Mouse (Mus musculus): ENCODE data around the gene Kdelc2. TPM values are rescaled to one million over a fixed set of nuclear protein-coding genes. Genes with fewer than 3 reads are reported as not detected.

Gene Kdelc2
- polyA plus RNA-seq, 1 experiment from 2014 or later: 10.4 TPM

DNA sequence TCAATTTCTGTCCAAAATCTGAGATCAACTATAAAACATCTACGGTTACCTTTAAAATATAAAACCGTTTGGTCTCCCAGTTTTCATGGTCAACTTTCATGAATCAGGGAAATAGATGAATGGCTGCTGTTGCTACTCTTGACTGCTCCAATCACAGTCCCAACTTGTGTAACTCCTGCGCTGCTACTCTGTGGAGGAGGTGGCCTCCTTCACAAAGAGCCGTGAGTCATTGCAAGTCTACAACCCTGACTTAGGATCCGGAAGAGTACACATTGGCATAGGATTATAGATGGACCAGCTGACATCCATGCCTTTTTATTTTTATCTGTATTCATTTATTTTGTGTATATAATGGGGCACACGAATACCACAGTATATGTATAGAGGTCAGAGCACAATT, 31.9 kb upstream of the Kdelc2 start:
- no peaks in the 10 kb centered on the region for H3K4me1 ChIP-seq
- no peaks in the 10 kb centered on the region for H3K36me3 ChIP-seq
- H3K9me3 ChIP-seq: 0 out of 2 replicates have a peak, but pooled peaks cover 4% of the 10 kb centered on the region
- H3K27me3 ChIP-seq: no peaks in the 10 kb centered on the region
- no peak overlapping the region for H3K9ac ChIP-seq (replicated peaks)
- H3K4me2 ChIP-seq (replicated peaks): no peak overlapping the region
- no peak overlapping the region for H3K27ac ChIP-seq (replicated peaks)
- ATAC-seq (ENCODE audit: low FRiP score, low read depth): no peak
- H3K4me3 ChIP-seq: no peak overlapping the region
- 91% methylated on average over 6 of the region's 6 CpGs for WGBS

DNA sequence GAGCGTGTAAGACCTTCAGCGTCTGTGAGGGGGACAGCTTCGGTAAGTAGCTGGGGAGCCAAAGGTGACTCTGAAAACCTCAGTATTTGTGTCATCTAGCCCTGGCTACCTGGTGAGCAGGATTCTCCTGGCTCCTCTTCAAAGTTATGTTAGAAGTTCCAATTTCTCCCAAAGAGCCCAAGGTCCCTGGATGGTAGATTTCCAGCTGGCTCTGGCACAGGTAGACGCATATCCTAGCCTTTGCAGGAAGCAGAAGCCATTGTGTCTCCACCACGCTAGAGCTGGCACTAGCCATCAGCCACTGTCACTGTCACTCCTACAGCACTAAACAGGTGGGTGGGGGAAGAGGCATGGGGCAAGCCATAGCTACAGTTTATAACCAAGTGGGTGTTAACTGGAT, 30.7 kb upstream of the Kdelc2 start:
- Histone ChIP-seq H3K4me3 (no peak overlapping the region), H3K36me3 (no peaks in the 10 kb centered on the region), H3K9ac (replicated peaks) (no peak overlapping the region), H3K9me3 (0 out of 2 replicates have a peak, but pooled peaks cover 4% of the 10 kb centered on the region), H3K27ac (replicated peaks) (no peak overlapping the region), H3K4me1 (no peaks in the 10 kb centered on the region), H3K27me3 (no peaks in the 10 kb centered on the region), H3K4me2 (replicated peaks) (no peak overlapping the region)
- 94% methylated on average over 5 of the region's 5 CpGs for WGBS
- ATAC-seq (ENCODE audit: low FRiP score, low read depth): no peak

DNA sequence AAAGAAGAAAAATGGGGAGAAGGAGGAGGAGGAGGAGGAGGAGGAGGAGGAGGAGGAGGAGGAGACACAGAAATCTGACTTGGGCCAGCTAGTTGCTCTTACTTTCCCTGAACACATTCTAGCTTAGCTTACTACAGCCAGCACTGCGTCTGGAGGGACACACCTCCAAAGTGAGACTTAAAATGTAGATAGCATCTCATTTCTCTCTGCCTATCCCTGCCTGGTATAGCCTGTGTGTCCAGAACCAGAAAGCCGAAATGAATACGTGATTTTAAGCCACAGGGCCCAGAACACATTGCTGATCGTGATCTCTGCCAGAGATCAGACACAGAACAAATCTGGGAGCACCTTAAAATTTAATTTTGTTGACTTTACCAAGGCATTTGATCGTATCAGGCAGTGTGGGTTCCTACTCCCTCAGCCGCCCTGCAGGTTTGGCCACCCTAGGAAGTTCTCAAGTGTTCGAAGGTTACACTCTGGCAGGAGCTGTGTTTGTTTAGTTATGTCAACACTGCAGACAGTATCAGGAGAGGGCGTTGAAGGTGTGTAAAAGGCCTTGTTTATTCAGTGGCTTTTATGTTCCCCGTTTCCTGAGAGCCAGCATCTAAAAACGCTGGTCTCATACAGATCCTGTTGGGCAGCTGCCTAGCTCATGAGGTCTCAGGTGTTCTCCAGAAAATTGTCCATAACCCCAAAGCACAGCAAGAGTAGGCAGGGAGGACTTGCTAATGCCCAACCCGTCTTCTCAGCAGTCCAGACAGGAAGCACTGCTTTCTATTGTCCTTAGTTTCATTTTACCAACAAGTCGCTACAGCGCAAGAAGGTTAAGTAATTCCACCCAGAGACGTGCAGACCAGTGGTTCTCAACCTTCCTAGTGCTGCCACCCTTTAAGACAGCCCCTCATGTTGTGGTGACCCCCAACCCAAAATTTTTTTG, 27.3 kb upstream of the Kdelc2 start:
- Histone ChIP-seq H3K4me1 (no peaks in the 10 kb centered on the region), H3K4me2 (replicated peaks) (no peak overlapping the region), H3K27ac (replicated peaks) (no peak overlapping the region), H3K27me3 (no peaks in the 10 kb centered on the region), H3K9me3 (no peaks in the 10 kb centered on the region), H3K4me3 (no peak overlapping the region), H3K36me3 (no peaks in the 10 kb centered on the region), H3K9ac (replicated peaks) (no peak overlapping the region)
- WGBS: 73% methylated on average over 14 of the region's 14 CpGs
- ATAC-seq (ENCODE audit: low FRiP score, low read depth): no peak

DNA sequence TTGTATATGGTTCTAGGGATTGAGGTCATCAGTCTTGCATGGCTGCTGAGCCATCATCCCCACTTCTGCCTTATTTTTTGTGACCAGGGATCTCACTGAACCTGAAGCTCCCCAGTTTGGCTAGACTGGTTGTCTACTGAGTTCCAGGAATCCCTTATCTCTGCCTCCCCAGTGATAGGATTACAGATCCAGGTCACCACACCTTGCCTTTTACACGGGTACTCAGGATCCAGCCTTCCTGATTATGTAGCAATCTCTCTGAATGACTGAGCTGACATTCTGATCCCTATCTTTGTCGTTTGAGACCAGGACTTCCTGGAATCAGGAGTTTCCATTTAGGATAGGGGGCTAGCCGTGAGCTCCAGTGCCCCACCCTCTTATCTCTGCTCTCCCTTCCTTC, 12.5 kb upstream of the Kdelc2 start:
- WGBS: 76% methylated on average over 3 of the region's 3 CpGs
- no peaks in the 10 kb centered on the region for H3K27me3 ChIP-seq
- H3K36me3 ChIP-seq: no peaks in the 10 kb centered on the region
- H3K4me1 ChIP-seq: no peaks in the 10 kb centered on the region
- H3K9me3 ChIP-seq: no peaks in the 10 kb centered on the region
- ATAC-seq (ENCODE audit: low FRiP score, low read depth): no peak
- H3K9ac ChIP-seq (replicated peaks): no peak overlapping the region
- no peak overlapping the region for H3K4me2 ChIP-seq (replicated peaks)
- no peak overlapping the region for H3K27ac ChIP-seq (replicated peaks)
- no peak overlapping the region for H3K4me3 ChIP-seq

DNA sequence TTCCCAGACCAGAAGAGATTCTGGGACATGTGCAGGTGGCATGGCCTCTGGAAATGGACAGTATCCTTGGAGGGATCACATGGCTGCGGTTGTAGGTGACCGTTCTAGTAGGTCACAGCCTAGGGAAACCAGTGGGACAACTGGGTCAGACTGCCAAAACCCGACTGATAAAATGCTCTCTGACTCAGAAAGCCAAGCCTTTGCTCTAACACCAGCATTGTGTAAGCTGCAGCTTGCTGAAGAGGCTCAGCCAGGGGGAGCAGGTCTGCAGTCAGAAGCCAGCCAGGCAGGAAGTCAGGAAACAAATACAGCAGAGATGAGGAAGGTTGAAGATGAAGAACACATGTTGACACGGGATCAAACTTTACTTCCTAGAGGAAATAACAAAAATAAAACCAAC, 7.9 kb upstream of the Kdelc2 start:
- Histone ChIP-seq H3K36me3 (no peaks in the 10 kb centered on the region), H3K27me3 (no peaks in the 10 kb centered on the region), H3K27ac (replicated peaks) (no peak overlapping the region), H3K9me3 (no peaks in the 10 kb centered on the region), H3K4me3 (no peak overlapping the region), H3K4me2 (replicated peaks) (no peak overlapping the region), H3K4me1 (no peaks in the 10 kb centered on the region), H3K9ac (replicated peaks) (no peak overlapping the region)
- WGBS: 87% methylated on average over 4 of the region's 4 CpGs
- no peak for ATAC-seq (ENCODE audit: low FRiP score, low read depth)

DNA sequence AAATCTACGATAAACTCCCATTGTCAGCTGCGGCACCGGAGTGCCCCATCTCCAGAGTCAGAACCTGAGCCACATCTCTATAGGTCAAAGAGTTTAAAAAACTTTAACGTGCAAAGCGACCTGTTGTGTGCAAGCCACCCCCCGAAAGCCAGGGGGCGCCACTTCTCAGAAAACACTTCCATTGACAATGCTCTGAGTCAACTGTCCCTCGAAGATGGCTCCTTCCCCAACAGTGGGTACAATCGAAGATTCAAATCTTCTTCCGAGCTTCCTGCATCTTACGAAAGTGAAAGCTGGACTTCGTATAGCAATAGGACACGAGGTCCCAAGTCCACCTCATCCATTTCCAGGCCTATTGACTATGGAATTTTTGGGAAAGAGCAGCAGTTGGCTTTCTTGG, 7.0 kb upstream of the Kdelc2 start:
- Histone ChIP-seq H3K36me3 (no peaks in the 10 kb centered on the region), H3K9me3 (no peaks in the 10 kb centered on the region), H3K4me3 (no peak overlapping the region), H3K4me1 (no peaks in the 10 kb centered on the region), H3K27ac (replicated peaks) (no peak overlapping the region), H3K4me2 (replicated peaks) (no peak overlapping the region), H3K27me3 (no peaks in the 10 kb centered on the region), H3K9ac (replicated peaks) (no peak overlapping the region)
- ATAC-seq (ENCODE audit: low FRiP score, low read depth): no peak
- WGBS: 83% methylated on average over 13 of the region's 13 CpGs

DNA sequence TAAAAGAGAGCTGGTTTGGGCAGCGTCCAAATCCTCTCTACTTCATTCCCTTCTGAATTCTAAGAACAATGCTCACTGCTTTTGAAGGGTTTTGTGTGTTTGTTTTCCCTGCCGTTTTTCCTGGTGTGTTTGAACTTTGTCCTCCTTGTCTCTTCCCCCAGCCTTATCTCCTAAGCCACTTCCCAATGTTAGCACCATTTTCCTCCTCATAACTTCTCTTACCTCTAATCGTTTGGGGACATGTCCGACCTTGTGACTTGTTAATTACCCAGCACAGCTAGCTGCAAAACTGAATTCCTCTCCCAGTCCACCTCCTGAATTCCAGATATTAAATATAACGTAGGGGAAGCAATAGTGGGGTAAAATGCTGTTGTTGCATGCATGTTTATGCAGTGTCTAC, 6.2 kb upstream of the Kdelc2 start:
- Histone ChIP-seq H3K36me3 (no peaks in the 10 kb centered on the region), H3K4me1 (no peaks in the 10 kb centered on the region), H3K27ac (replicated peaks) (no peak overlapping the region), H3K27me3 (no peaks in the 10 kb centered on the region), H3K9me3 (no peaks in the 10 kb centered on the region), H3K4me3 (no peak overlapping the region), H3K4me2 (replicated peaks) (no peak overlapping the region), H3K9ac (replicated peaks) (no peak overlapping the region)
- no peak for ATAC-seq (ENCODE audit: low FRiP score, low read depth)
- WGBS: 67% methylated on average over 5 of the region's 5 CpGs

DNA sequence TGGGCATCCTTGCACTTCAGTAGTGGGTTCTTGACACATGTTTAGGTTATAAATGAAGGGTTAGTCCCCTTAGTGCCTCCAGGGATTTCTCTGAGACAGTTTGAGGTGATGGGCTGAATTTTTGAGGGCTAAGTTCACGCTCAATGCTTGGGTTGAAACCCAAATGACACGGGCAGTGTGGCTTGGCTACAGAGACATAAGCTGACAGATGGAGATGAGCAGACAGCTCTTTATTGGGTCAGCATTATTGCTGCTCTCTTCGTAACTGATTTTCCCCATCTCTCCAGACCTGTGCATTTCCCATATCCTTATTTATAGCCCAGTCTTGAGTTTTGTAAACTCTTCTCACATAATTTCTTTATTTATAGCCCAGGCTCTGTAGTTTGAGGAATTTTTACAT, 5.7 kb upstream of the Kdelc2 start:
- H3K4me1 ChIP-seq: no peaks in the 10 kb centered on the region
- H3K27ac ChIP-seq (replicated peaks): no peak overlapping the region
- no peak overlapping the region for H3K4me3 ChIP-seq
- no peaks in the 10 kb centered on the region for H3K9me3 ChIP-seq
- no peak overlapping the region for H3K4me2 ChIP-seq (replicated peaks)
- no peaks in the 10 kb centered on the region for H3K36me3 ChIP-seq
- H3K27me3 ChIP-seq: no peaks in the 10 kb centered on the region; the same call in 1 of the 2 replicates
- WGBS: 82% methylated on average over 3 of the region's 3 CpGs
- no peak overlapping the region for H3K9ac ChIP-seq (replicated peaks)
- no peak for ATAC-seq (ENCODE audit: low FRiP score, low read depth)

DNA sequence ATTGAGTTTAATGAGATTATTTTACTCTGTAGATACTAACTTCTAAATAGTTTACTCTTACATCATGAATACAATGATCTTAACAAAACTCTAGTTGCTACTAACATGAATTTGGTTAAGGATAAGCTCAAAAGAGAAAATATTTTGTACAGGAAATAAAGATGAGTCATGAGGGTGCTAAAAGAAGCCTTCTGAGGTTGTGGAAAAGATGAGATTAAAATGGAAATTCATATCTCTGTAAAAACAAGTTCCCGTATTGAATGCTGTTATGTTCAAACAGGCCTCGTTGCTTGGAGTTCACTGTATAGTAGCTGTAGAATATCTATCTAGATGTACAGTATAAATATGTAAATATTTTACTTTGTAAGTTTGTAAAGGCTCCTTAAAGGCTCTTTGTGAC, 3.2 kb upstream of the Kdelc2 start:
- WGBS: 94% methylated on average over 2 of the region's 2 CpGs
- ATAC-seq (ENCODE audit: low FRiP score, low read depth): no peak
- Histone ChIP-seq H3K9ac (replicated peaks) (no peak overlapping the region), H3K27ac (replicated peaks) (no peak overlapping the region), H3K4me1 (peaks cover 10% of the 10 kb centered on the region), H3K9me3 (no peaks in the 10 kb centered on the region), H3K4me3 (no peak overlapping the region), H3K4me2 (replicated peaks) (no peak overlapping the region), H3K36me3 (no peaks in the 10 kb centered on the region), H3K27me3 (no peaks in the 10 kb centered on the region; the same call in 1 of the 2 replicates)

DNA sequence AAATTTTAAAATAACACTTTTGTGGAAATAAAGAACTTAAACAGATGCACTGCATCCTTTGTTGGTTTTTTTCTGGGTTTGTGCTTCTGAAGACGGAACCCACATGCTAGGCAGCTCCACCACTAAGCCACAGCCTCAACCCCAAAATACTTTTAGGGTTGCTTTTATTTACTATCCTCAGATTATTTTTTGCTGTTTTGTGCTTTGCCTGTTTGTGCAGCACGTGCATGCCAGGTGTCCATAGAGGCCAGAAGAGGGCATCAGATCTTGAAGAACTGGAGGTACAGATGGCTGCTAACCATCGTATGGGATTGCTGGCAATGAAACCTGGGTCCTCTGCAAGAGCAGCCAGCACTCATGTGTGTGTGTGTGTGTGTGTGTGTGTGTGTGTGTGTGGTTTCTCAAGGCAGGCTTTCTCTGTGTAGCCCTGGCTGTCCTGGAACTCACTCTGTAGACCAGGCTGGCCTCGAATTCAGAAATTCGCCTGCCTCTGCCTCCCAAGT, 2.7 kb upstream of the Kdelc2 start:
- Histone ChIP-seq H3K27me3 (no peaks in the 10 kb centered on the region; the same call in 1 of the 2 replicates), H3K9ac (replicated peaks) (no peak overlapping the region), H3K4me1 (peaks cover 10% of the 10 kb centered on the region), H3K36me3 (no peaks in the 10 kb centered on the region), H3K9me3 (no peaks in the 10 kb centered on the region), H3K4me2 (replicated peaks) (no peak overlapping the region), H3K27ac (replicated peaks) (no peak overlapping the region), H3K4me3 (no peak overlapping the region)
- 92% methylated on average over 5 of the region's 5 CpGs for WGBS
- ATAC-seq (ENCODE audit: low FRiP score, low read depth): no peak

DNA sequence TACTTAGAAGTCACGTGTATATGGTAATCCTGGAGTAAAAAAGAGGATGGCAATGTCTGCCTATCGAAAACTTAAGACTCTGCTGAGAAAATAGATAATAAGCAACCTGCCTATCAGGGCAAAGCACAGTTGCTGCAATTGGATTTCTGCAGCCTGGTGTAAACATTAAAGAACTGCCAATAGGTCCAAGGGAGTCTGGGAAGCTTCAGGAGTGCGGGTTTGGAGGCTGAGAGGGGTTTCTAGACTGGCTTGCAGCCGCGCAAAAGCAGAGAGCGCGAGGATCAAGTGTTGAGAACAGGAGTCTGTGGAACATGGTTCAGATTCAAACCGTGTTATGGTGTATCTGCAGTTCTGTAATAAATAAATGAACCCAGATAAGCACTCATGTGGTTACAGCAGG, 1.0 kb downstream of the Kdelc2 start:
- H3K36me3 ChIP-seq: no peaks in the 10 kb centered on the region
- peak overlapping the region; percentile 81 for H3K27ac ChIP-seq (replicated peaks)
- WGBS: 8% methylated on average over 8 of the region's 8 CpGs
- no peaks in the 10 kb centered on the region; the same call in 1 of the 2 replicates for H3K27me3 ChIP-seq
- peak overlapping the region; percentile 75 for H3K4me3 ChIP-seq
- H3K9me3 ChIP-seq: no peaks in the 10 kb centered on the region
- ATAC-seq (ENCODE audit: low FRiP score, low read depth): peak; percentile 25
- H3K4me1 ChIP-seq: peaks cover 10% of the 10 kb centered on the region
- H3K9ac ChIP-seq (replicated peaks): peak overlapping the region; percentile 77
- H3K4me2 ChIP-seq (replicated peaks): peak overlapping the region; percentile 97

DNA sequence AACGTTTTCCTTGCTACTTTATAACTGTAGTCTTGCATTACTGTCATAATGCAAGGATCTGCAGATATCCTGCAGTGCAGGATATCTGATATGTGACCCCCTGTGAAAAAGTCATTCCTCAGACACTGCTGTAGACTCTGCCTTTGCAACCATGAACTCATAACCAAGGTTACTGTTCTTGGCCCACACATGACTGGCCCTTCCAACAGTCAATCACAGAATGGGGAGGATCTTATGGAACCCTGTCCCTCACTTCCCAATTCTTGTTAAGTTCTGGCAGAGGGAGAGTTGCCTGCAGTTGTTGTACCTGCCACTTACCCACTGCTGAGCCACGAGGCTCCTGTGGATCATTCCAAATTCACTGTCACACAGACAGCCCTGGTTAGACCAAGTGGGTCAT, 3.6 kb downstream of the Kdelc2 start:
- Histone ChIP-seq H3K27ac (replicated peaks) (no peak overlapping the region), H3K36me3 (no peaks in the 10 kb centered on the region), H3K9me3 (no peaks in the 10 kb centered on the region), H3K4me3 (no peak overlapping the region), H3K9ac (replicated peaks) (no peak overlapping the region), H3K4me1 (peaks cover 10% of the 10 kb centered on the region), H3K4me2 (replicated peaks) (no peak overlapping the region), H3K27me3 (no peaks in the 10 kb centered on the region; the same call in 1 of the 2 replicates)
- 59% methylated on average over 2 of the region's 2 CpGs for WGBS
- ATAC-seq (ENCODE audit: low FRiP score, low read depth): no peak
